Mouse (Mus musculus): Measurements from ENCODE around the gene Faxc.

Gene Faxc

GRCm38 (mm10) chr4:22029951-22030350 lies 98.8 kb downstream of the Faxc start:
- no peak for DNase-seq (ENCODE audit: low spot score in 2 of 2)
